Mouse (Mus musculus): ENCODE results near the gene Slc3a2. TPM values are rescaled to one million over a fixed set of nuclear protein-coding genes. Genes with fewer than 3 reads are reported as not detected.

Gene Slc3a2
- total and polyA plus RNA-seq, 2 experiments from 2014 or later: 116 to 247 TPM

DNA sequence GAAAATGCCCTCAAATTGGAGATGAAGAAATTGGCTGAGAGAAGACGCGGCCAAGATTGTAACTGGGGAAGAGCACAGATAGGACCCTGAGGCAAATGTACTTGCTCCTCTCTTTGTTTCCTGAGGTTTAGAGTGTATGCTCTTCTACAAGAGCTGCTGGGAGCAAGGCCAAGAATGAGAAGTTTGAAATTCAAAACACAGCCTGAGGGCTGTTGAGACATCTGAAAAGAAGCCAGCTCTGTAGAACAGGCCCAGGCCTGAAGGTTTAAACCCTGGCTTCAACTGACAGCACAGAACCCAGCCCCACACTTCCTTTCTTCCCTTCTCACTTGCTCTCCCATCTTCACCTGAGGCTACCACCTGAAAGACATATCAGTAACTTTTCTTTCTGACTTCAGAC lies 13.1 kb downstream of the Slc3a2 start:
- no peaks in the 10 kb centered on the region for H3K9me3 ChIP-seq (ENCODE audit: low read length)
- H3K27ac ChIP-seq (ENCODE audit: low read depth, low read length): no peak overlapping the region
- ATAC-seq (no peak), DNase-seq (peak; percentile 47)
- H3K4me3 ChIP-seq (ENCODE audit: low read depth, low read length): no peak overlapping the region
- no peak overlapping the region for H3K4me2 ChIP-seq (ENCODE audit: low read depth)
- 66% methylated on average over 2 of the region's 2 CpGs for WGBS
- peaks cover 50% of the 10 kb centered on the region for H3K36me3 ChIP-seq (ENCODE audit: insufficient read depth)
- peaks cover 13% of the 10 kb centered on the region for H3K4me1 ChIP-seq (ENCODE audit: insufficient read depth)
- no peak overlapping the region for H3K9ac ChIP-seq
- H3K27me3 ChIP-seq (ENCODE audit: insufficient read depth, low read length): no peaks in the 10 kb centered on the region
- no peak for TF ChIP-seq CTCF (IDR thresholded peaks at IDR 0.05; ENCODE audit: low read depth)

DNA sequence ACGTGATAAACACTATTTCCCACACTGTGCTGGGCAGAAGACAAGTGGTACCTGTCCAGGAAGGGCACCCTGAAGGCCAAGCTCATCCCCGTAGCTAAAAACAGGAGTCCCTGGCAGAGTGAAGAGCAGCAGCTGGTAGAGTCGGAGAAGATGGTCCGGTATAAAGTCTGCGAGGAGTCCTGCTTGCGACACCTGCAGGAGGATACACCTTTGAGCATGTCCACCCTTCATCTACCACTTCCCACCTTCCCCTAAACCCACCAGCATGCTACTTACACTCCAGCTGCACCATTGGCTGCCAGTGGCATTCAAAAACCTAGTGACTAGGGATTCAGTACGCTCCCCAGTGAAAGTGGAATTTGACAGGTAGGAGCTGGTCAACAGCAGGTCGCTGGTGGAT lies 14.2 kb downstream of the Slc3a2 start:
- Histone ChIP-seq H3K27ac (ENCODE audit: low read depth, low read length) (no peak overlapping the region), H3K9me3 (ENCODE audit: low read length) (no peaks in the 10 kb centered on the region), H3K4me1 (ENCODE audit: insufficient read depth) (peaks cover 9% of the 10 kb centered on the region), H3K4me2 (ENCODE audit: low read depth) (no peak overlapping the region), H3K36me3 (ENCODE audit: insufficient read depth) (peaks cover 50% of the 10 kb centered on the region), H3K4me3 (ENCODE audit: low read depth, low read length) (no peak overlapping the region), H3K27me3 (ENCODE audit: insufficient read depth, low read length) (no peaks in the 10 kb centered on the region), H3K9ac (no peak overlapping the region)
- no peak for ATAC-seq
- DNase-seq: no peak
- 92% methylated on average over 8 of the region's 8 CpGs for WGBS
- TF ChIP-seq CTCF (IDR thresholded peaks at IDR 0.05; ENCODE audit: low read depth): no peak

DNA sequence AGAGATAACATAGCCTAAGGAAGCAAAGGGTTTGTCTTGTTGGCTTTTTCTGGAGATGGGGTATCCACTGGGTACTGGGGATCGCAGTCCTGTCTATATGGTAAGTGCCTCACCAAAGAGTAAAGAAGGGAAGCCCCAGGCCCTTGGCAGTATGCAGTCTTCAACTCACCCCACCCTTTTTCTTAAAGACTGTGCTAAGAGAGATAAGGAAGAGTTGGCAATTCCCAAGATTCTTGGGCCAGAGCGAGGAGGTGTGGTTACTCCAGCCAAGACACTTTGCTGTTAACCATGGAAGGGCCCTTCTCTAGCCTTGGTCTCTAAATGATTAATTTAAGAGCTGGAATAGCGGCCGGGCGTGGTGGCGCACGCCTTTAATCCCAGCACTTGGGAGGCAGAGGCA lies 16.2 kb downstream of the Slc3a2 start:
- peaks cover 4% of the 10 kb centered on the region for H3K4me1 ChIP-seq (ENCODE audit: insufficient read depth)
- no peaks in the 10 kb centered on the region for H3K9me3 ChIP-seq (ENCODE audit: low read length)
- no peak overlapping the region for H3K4me3 ChIP-seq (ENCODE audit: low read depth, low read length)
- no peak overlapping the region for H3K4me2 ChIP-seq (ENCODE audit: low read depth)
- H3K9ac ChIP-seq: no peak overlapping the region
- no peak for DNase-seq
- TF ChIP-seq CTCF (IDR thresholded peaks at IDR 0.05; ENCODE audit: low read depth): no peak
- ATAC-seq: no peak
- H3K27ac ChIP-seq (ENCODE audit: low read depth, low read length): no peak overlapping the region
- WGBS: 96% methylated on average over 7 of the region's 7 CpGs
- H3K27me3 ChIP-seq (ENCODE audit: insufficient read depth, low read length): no peaks in the 10 kb centered on the region
- peaks cover 47% of the 10 kb centered on the region for H3K36me3 ChIP-seq (ENCODE audit: insufficient read depth)

DNA sequence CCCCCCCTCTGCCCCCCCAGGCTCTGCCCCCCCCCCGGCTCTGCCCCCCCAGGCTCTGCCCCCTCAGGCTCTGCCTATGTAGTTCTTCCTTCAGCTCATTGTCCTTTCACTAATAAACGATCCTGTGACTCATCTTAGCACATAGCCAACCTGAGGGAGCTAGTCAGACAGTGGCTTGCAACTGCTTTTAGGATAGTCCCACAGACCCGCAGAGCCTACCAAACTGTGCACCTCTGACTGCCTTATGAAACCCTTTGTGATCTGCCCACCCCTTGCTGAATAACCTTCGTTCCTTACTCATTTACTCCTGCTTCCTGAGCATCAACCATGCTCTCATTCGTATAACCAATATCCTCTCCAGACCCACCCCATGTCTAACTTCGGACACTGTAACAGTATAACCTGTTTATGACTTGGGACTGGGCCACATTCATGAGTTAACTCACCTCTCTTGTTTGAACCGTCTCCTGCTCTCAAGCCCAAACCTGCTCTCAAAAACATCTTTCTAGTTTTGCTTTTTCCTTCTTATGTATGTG lies 17.0 kb downstream of the Slc3a2 start:
- Histone ChIP-seq H3K9me3 (ENCODE audit: low read length) (no peaks in the 10 kb centered on the region), H3K27ac (ENCODE audit: low read depth, low read length) (no peak overlapping the region), H3K4me1 (ENCODE audit: insufficient read depth) (no peaks in the 10 kb centered on the region; the same call in 1 of the 2 replicates), H3K36me3 (ENCODE audit: insufficient read depth) (peaks cover 43% of the 10 kb centered on the region), H3K4me2 (ENCODE audit: low read depth) (no peak overlapping the region), H3K9ac (no peak overlapping the region), H3K4me3 (ENCODE audit: low read depth, low read length) (no peak overlapping the region), H3K27me3 (ENCODE audit: insufficient read depth, low read length) (no peaks in the 10 kb centered on the region)
- DNase-seq: no peak
- no peak for ATAC-seq
- TF ChIP-seq CTCF (IDR thresholded peaks at IDR 0.05; ENCODE audit: low read depth): no peak
- WGBS: 81% methylated on average over 7 of the region's 7 CpGs

DNA sequence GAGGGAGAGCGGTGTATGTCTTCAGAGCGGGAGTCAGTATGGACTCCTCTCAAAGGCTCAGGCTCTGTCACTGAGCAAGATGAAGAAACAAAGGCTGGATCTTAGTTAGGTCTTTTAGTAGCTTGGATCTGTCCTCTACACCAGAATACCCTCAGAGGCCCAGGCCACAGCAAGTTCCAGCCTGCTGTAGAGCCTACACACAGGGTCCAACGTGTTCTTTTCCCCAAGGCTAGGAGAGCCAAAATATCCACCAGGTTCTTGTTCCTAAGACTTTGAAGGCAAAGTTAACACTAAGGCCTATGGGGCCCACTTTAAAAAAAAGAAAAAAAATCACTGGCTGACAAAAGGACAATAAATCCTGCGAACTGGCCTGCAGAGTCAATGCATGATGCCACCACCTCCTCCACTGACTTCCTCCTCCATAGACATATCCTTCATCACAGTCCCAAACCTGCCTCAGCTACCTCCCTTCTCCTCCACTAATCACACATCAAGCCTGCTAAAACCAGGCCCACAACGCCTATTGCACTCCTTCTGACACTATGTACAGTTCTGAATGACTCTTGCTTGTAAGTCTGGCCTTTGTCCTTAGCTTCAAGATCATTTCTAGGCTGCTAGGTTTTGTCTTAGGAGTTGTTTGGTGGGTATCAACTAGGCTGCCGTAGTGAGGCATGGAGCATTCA lies 18.0 kb downstream of the Slc3a2 start:
- ATAC-seq (no peak), DNase-seq (no peak)
- H3K4me3 ChIP-seq (ENCODE audit: low read depth, low read length): no peak overlapping the region
- no peaks in the 10 kb centered on the region for H3K27me3 ChIP-seq (ENCODE audit: insufficient read depth, low read length)
- 74% methylated on average over 6 of the region's 6 CpGs for WGBS
- no peak overlapping the region for H3K9ac ChIP-seq
- H3K27ac ChIP-seq (ENCODE audit: low read depth, low read length): no peak overlapping the region
- no peak for TF ChIP-seq CTCF (IDR thresholded peaks at IDR 0.05; ENCODE audit: low read depth)
- no peaks in the 10 kb centered on the region for H3K9me3 ChIP-seq (ENCODE audit: low read length)
- peaks cover 35% of the 10 kb centered on the region for H3K36me3 ChIP-seq (ENCODE audit: insufficient read depth)
- no peaks in the 10 kb centered on the region for H3K4me1 ChIP-seq (ENCODE audit: insufficient read depth)
- H3K4me2 ChIP-seq (ENCODE audit: low read depth): no peak overlapping the region

DNA sequence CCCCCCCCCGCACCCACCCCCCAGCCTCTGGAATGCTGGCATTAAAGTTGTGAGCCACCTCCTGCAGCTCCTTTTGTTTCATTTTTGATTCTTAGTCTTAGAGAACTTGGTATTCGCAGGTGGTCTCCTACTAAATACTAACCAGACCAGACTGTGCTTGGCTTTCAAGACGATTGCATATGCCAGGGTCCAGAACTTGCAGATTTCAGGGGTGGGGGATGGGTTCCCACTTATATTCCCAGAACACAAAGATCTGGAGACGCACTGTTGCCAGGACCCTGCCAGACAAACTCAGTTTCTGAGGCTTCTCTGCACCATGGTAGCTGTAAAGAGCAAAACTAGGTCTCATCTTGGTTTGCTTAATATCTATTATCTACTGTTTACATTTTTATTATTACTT lies 19.6 kb downstream of the Slc3a2 start:
- no peak for TF ChIP-seq CTCF (IDR thresholded peaks at IDR 0.05; ENCODE audit: low read depth)
- 43% methylated on average over 3 of the region's 4 CpGs for WGBS
- Histone ChIP-seq H3K27ac (ENCODE audit: low read depth, low read length) (no peak overlapping the region), H3K4me3 (ENCODE audit: low read depth, low read length) (no peak overlapping the region), H3K36me3 (ENCODE audit: insufficient read depth) (peaks cover 19% of the 10 kb centered on the region), H3K4me2 (ENCODE audit: low read depth) (no peak overlapping the region), H3K4me1 (ENCODE audit: insufficient read depth) (no peaks in the 10 kb centered on the region), H3K9ac (no peak overlapping the region), H3K9me3 (ENCODE audit: low read length) (no peaks in the 10 kb centered on the region), H3K27me3 (ENCODE audit: insufficient read depth, low read length) (no peaks in the 10 kb centered on the region)
- ATAC-seq: no peak
- no peak for DNase-seq

DNA sequence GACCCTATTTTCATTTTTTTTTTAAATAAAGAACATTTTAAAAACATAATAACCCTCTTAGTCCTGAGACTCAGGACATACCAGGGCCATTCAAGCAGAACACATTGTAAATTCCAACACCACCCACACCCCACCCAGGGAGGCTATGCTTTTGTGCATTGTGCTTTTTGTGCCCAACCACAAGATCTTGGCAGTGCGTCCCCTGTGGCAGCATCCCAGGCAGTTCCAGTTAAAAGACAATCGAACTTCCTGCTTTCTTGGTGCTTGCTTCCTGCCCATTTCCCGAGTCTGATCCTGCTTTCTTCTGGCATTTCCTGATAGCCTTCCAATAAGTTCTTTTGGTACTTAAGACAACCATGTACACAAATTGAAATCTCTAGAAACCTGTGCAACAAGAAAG lies 20.7 kb downstream of the Slc3a2 start:
- 53% methylated on average over 3 of the region's 3 CpGs for WGBS
- no peak for TF ChIP-seq CTCF (IDR thresholded peaks at IDR 0.05; ENCODE audit: low read depth)
- Histone ChIP-seq H3K9me3 (ENCODE audit: low read length) (no peaks in the 10 kb centered on the region), H3K27me3 (ENCODE audit: insufficient read depth, low read length) (no peaks in the 10 kb centered on the region), H3K4me3 (ENCODE audit: low read depth, low read length) (no peak overlapping the region), H3K36me3 (ENCODE audit: insufficient read depth) (peaks cover 8% of the 10 kb centered on the region), H3K9ac (no peak overlapping the region), H3K4me2 (ENCODE audit: low read depth) (no peak overlapping the region), H3K4me1 (ENCODE audit: insufficient read depth) (no peaks in the 10 kb centered on the region), H3K27ac (ENCODE audit: low read depth, low read length) (no peak overlapping the region)
- ATAC-seq (no peak), DNase-seq (no peak)

Data from forebrain, postnatal 0 days (tissue).